Mouse (Mus musculus) lung, postnatal 0 days (tissue): ENCODE data around the gene Cdc25b.

Experiments used
- CTCF ChIP-seq: IDR thresholded peaks from 2 replicates; pipeline ENCODE4 v1.5.1; 2016; ENCODE audit warnings: antibody characterized with exemption, mild to moderate bottlenecking
- EP300 ChIP-seq: IDR thresholded peaks from 2 replicates; pipeline ENCODE4 v1.6.1; 2016; ENCODE audit warnings: antibody characterized with exemption, mild to moderate bottlenecking, control low read depth

- TF ChIP-seq CTCF (no peak), EP300 (no peak)
Measured at GRCm38 (mm10) chr2:131190344-131191004, 3.7 kb downstream of the Cdc25b start.
